Mouse (Mus musculus) ES-Bruce4 (cell line): ENCODE measurements around the gene Ripply3. TPM values are rescaled to one million over a fixed set of nuclear protein-coding genes. Genes with fewer than 3 reads are reported as not detected.

Experiments used
- H3K27ac ChIP-seq: 2 replicates; pipeline ENCODE4 v1.5.1; 2012; ENCODE audit warnings: low read length, inconsistent platforms; ENCODE audit not compliant: insufficient read depth
- H3K27me3 ChIP-seq: 2 replicates; pipeline ENCODE4 v1.6.1; 2012; ENCODE audit warnings: mild to moderate bottlenecking, low read length, inconsistent platforms; ENCODE audit not compliant: control insufficient read depth, poor library complexity, insufficient read depth, severe bottlenecking
- H3K36me3 ChIP-seq: 2 replicates; pipeline ENCODE4 v1.6.1; 2012; ENCODE audit warnings: inconsistent platforms, mild to moderate bottlenecking, low read length, moderate library complexity; ENCODE audit not compliant: control insufficient read depth, poor library complexity, insufficient read depth, severe bottlenecking
- H3K4me1 ChIP-seq: one replicate; pipeline ENCODE4 v1.8.1; 2011; ENCODE audit warnings: low read length; ENCODE audit not compliant: control insufficient read depth, insufficient read depth
- H3K4me3 ChIP-seq: 2 replicates; pipeline ENCODE4 v1.5.1; 2011; ENCODE audit warnings: low read depth, mild to moderate bottlenecking, low read length
- H3K9ac ChIP-seq: 2 replicates; pipeline ENCODE4 v1.6.1; 2012; ENCODE audit warnings: low read depth, mild to moderate bottlenecking, inconsistent platforms; ENCODE audit not compliant: poor library complexity, severe bottlenecking
- H3K9me3 ChIP-seq: replicated peaks from 2 replicates; pipeline ENCODE4 v1.6.1; 2012; ENCODE audit warnings: mild to moderate bottlenecking, low read length, inconsistent platforms; ENCODE audit not compliant: control insufficient read depth, poor library complexity, insufficient read depth, severe bottlenecking
- CTCF ChIP-seq: IDR thresholded peaks from one replicate; pipeline ENCODE4 v1.8.1; 2011; ENCODE audit warnings: low read depth, low read length
- EP300 ChIP-seq: IDR thresholded peaks from 2 replicates; pipeline ENCODE4 v1.6.1; 2011; ENCODE audit warnings: low read depth, low read length; ENCODE audit not compliant: insufficient read depth
- POLR2A ChIP-seq: IDR thresholded peaks from one replicate; pipeline ENCODE4 v1.8.1; 2011; ENCODE audit warnings: low read length; ENCODE audit not compliant: insufficient read depth
- polyA plus RNA-seq: library from polyadenylated mRNA; stranded (reverse); fragments of >200 nt; gene quantifications from 2 replicates; pipeline ENCODE4 v1.2.4, GENCODE M21; 2011; ENCODE audit warnings: low read depth; ENCODE audit not compliant: missing spikeins, insufficient read depth, insufficient read length

Ripply3 gene
- polyA plus RNA-seq, 1 experiment = 0.91 TPM

DNA sequence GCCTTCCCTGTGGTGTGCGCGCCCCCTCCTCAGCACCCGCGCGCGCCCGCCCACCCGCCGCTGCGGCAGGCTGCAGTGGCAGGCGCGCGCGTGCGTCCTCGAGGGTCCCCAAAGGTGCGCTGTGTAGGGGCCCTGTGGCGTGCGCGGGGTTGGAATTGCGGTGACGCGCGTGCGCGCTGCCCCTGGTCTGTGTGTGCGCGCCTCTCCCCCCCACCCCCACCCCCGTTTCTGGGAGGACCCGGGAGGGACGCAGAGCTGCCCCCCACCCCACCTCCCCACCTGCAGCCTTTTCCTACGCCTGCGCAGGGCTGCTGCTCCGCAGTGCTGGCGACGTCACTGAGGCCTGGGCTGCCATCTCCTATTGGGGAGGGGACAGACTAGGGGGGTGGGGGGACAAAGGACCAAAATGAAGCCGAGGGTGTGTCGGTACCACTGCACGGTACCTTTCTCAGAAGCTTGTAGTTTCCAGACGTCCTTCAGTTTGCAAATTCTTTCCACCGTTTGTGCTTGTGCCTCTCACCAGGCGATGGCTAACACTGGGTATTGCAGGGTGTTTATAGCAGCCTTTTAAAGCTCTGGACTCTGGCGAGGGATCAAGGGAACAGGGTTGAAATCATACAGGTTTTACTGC, 43.2 kb downstream of the Ripply3 start, which contains the start of gene Pigp:
Pigp (minus strand) TSS at position 542 of the 631 bp plus-strand sequence.
- H3K9ac ChIP-seq = peak within 1 kb of the TSS; percentile 88
- no peaks in the 10 kb centered on the region for H3K4me1 ChIP-seq
- H3K27me3 ChIP-seq = no peaks in the 10 kb centered on the region
- H3K36me3 ChIP-seq = no peaks in the 10 kb centered on the region
- no peak within 1 kb of the TSS for H3K27ac ChIP-seq
- no peak for TF ChIP-seq POLR2A
- TF ChIP-seq EP300 = no peak
- no peak for TF ChIP-seq CTCF
- no peaks in the 10 kb centered on the region for H3K9me3 ChIP-seq
- H3K4me3 ChIP-seq = peak within 1 kb of the TSS; percentile 87

DNA sequence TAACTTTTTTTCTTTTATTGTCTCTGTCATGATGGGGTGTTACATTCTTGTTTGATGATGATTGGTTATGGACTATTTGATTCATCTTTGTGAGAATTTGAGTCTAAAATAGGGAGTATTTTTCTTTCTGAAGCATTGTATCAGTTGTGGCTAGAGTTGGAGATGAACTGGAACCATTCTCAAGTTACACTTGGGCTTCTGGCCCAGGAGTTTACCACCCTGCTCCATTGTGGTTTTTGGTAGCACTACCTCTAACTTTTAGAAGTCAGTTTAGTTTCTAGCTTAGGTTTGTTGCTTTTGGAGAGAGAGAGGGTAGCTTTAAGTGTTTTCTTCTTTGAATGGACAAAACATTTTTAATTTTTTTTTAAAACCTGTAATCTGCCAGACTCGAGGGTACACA, 51.2 kb downstream of the Ripply3 start:
- no peak for TF ChIP-seq CTCF
- no peak for TF ChIP-seq POLR2A
- TF ChIP-seq EP300 = no peak
- no peak overlapping the region for H3K27ac ChIP-seq
- H3K36me3 ChIP-seq = no peaks in the 10 kb centered on the region
- no peaks in the 10 kb centered on the region for H3K27me3 ChIP-seq
- H3K4me3 ChIP-seq = no peak overlapping the region
- H3K9me3 ChIP-seq = no peaks in the 10 kb centered on the region
- no peaks in the 10 kb centered on the region for H3K4me1 ChIP-seq
- no peak overlapping the region for H3K9ac ChIP-seq

DNA sequence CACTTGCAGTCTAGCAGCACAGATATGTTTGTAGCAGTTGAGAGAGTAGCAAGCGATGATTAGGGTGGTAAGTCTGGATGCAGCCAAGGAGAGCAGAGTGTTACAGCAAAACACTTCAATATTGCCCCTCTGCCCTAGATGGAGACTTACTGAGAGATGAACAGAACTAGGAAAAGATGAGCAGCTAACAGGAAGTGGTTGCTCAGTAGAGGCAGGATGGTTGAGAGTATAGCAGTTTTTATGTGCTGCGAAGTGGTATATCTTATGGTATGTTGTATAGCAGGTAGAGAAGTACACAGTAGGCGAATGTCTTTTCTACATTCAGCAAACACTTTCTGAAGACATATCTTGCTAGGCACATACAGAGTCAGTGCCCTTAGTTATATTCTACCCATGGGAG, 55.1 kb downstream of the Ripply3 start:
- Histone ChIP-seq H3K9me3 (no peaks in the 10 kb centered on the region), H3K9ac (no peak overlapping the region), H3K4me3 (no peak overlapping the region), H3K4me1 (no peaks in the 10 kb centered on the region), H3K27me3 (no peaks in the 10 kb centered on the region), H3K36me3 (no peaks in the 10 kb centered on the region), H3K27ac (no peak overlapping the region)
- TF ChIP-seq POLR2A (no peak), CTCF (no peak), EP300 (no peak)

Other genes with a start within 250 kb of the Ripply3 start
- not detected in 2 replicates for gene Sim2, start 243.5 kb upstream of the Ripply3 start, polyA plus RNA-seq
- 12.6 and 14.1 TPM in 2 replicates for gene Hlcs, start 14.8 kb upstream of the Ripply3 start, polyA plus RNA-seq
- 149 and 152 TPM in 2 replicates for gene Ttc3, start 42.2 kb downstream of the Ripply3 start, polyA plus RNA-seq
- 54.7 and 65.3 TPM in 2 replicates for gene Pigp, start 43.4 kb downstream of the Ripply3 start, polyA plus RNA-seq
- 38.9 and 39.5 TPM in 2 replicates for gene Vps26c, start 198.4 kb downstream of the Ripply3 start, polyA plus RNA-seq
- gene Dyrk1a, start 241.6 kb downstream of the Ripply3 start, polyA plus RNA-seq = 52.1 and 56.3 TPM in 2 replicates